Mouse (Mus musculus): ENCODE measurements around the gene 9430097D07Rik. TPM values are rescaled to one million over a fixed set of nuclear protein-coding genes. Genes with fewer than 3 reads are reported as not detected.

9430097D07Rik gene
- polyA plus RNA-seq, 1 experiment from 2014 or later = not detected

- 76% methylated on average over 6 of the region's 6 CpGs for WGBS (ENCODE audit: insufficient replicate concordance)
- H3K4me1 ChIP-seq (ENCODE audit: insufficient read depth) = peaks cover 15% of the 10 kb centered on the region; the same call in 1 of the 2 replicates
- no peaks in the 10 kb centered on the region for H3K9me3 ChIP-seq (ENCODE audit: low read length)
- TF ChIP-seq EP300 (IDR thresholded peaks at IDR 0.05; ENCODE audit: low read depth) = no peak
- TF ChIP-seq CTCF (IDR thresholded peaks at IDR 0.05; ENCODE audit: low read depth) = no peak
- ATAC-seq (no peak), DNase-seq (no peak)
- peaks cover 5% of the 10 kb centered on the region; the same call in 1 of the 2 replicates for H3K36me3 ChIP-seq (replicated peaks; ENCODE audit: insufficient read depth, low read length)
- H3K27ac ChIP-seq (ENCODE audit: low read depth) = no peak within 1 kb of the TSS
- peaks cover 10% of the 10 kb centered on the region for H3K27me3 ChIP-seq (ENCODE audit: insufficient read depth, low read length)
- peak within 1 kb of the TSS; percentile 61 for H3K4me2 ChIP-seq (ENCODE audit: low read depth, low read length)
- H3K9ac ChIP-seq (replicated peaks) = no peak within 1 kb of the TSS
- peak within 1 kb of the TSS; percentile 11; the same call in 1 of the 2 replicates for H3K4me3 ChIP-seq (ENCODE audit: low read depth, low read length)
Measured at GRCm38 (mm10) chr2:32574497-32574896, 987 bp downstream of the 9430097D07Rik start, which contains the start of gene Pip5kl1. TSS of gene Pip5kl1 (plus strand) at chr2:32574797.

GRCm38 (mm10) chr2:32572196-32572595, 3.3 kb downstream of the 9430097D07Rik start:
- no peak for TF ChIP-seq CTCF (IDR thresholded peaks at IDR 0.05; ENCODE audit: low read depth)
- TF ChIP-seq EP300 (IDR thresholded peaks at IDR 0.05; ENCODE audit: low read depth) = no peak
- no peak overlapping the region for H3K27ac ChIP-seq (ENCODE audit: low read depth)
- no peak overlapping the region for H3K4me3 ChIP-seq (ENCODE audit: low read depth, low read length)
- H3K9ac ChIP-seq (replicated peaks) = peak overlapping the region; percentile 85; the same call in 1 of the 2 replicates
- H3K4me2 ChIP-seq (ENCODE audit: low read depth, low read length) = no peak overlapping the region
- peaks cover 15% of the 10 kb centered on the region; the same call in 1 of the 2 replicates for H3K4me1 ChIP-seq (ENCODE audit: insufficient read depth)
- no peaks in the 10 kb centered on the region for H3K9me3 ChIP-seq (ENCODE audit: low read length)
- 86% methylated on average over 11 of the region's 11 CpGs for WGBS (ENCODE audit: insufficient replicate concordance)
- DNase-seq = no peak
- H3K27me3 ChIP-seq (ENCODE audit: insufficient read depth, low read length) = peaks cover 8% of the 10 kb centered on the region; the same call in 1 of the 2 replicates
- no peak for ATAC-seq
- H3K36me3 ChIP-seq (replicated peaks; ENCODE audit: insufficient read depth, low read length) = peaks cover 11% of the 10 kb centered on the region

GRCm38 (mm10) chr2:32570698-32571494, 4.6 kb downstream of the 9430097D07Rik start, which contains the start of gene Dpm2:
TSS of gene Dpm2 (plus strand) at chr2:32570858.
- DNase-seq (peak; percentile 92), ATAC-seq (peak; percentile 86)
- WGBS (ENCODE audit: insufficient replicate concordance) = 2% methylated on average over 36 of the region's 36 CpGs
- peak within 1 kb of the TSS; percentile 71 for H3K27ac ChIP-seq (ENCODE audit: low read depth)
- peak within 1 kb of the TSS; percentile 85 for H3K9ac ChIP-seq (replicated peaks)
- H3K27me3 ChIP-seq (ENCODE audit: insufficient read depth, low read length) = peaks cover 8% of the 10 kb centered on the region; the same call in 1 of the 2 replicates
- peaks cover 19% of the 10 kb centered on the region for H3K36me3 ChIP-seq (replicated peaks; ENCODE audit: insufficient read depth, low read length)
- TF ChIP-seq CTCF (IDR thresholded peaks at IDR 0.05; ENCODE audit: low read depth) (no peak), EP300 (IDR thresholded peaks at IDR 0.05; ENCODE audit: low read depth) (peak; percentile 35; the same call in 1 of the 2 replicates)
- peak within 1 kb of the TSS; percentile 86 for H3K4me3 ChIP-seq (ENCODE audit: low read depth, low read length)
- H3K4me1 ChIP-seq (ENCODE audit: insufficient read depth) = peaks cover 15% of the 10 kb centered on the region; the same call in 1 of the 2 replicates
- peak within 1 kb of the TSS; percentile 86 for H3K4me2 ChIP-seq (ENCODE audit: low read depth, low read length)
- no peaks in the 10 kb centered on the region for H3K9me3 ChIP-seq (ENCODE audit: low read length)

- WGBS (ENCODE audit: insufficient replicate concordance) = 83% methylated on average over 3 of the region's 3 CpGs
- DNase-seq (no peak), ATAC-seq (no peak)
- TF ChIP-seq CTCF (IDR thresholded peaks at IDR 0.05; ENCODE audit: low read depth) (no peak), EP300 (IDR thresholded peaks at IDR 0.05; ENCODE audit: low read depth) (no peak)
- Histone ChIP-seq H3K27me3 (ENCODE audit: insufficient read depth, low read length) (no peaks in the 10 kb centered on the region), H3K9me3 (ENCODE audit: low read length) (no peaks in the 10 kb centered on the region), H3K4me3 (ENCODE audit: low read depth, low read length) (no peak overlapping the region), H3K36me3 (replicated peaks; ENCODE audit: insufficient read depth, low read length) (peaks cover 24% of the 10 kb centered on the region), H3K4me2 (ENCODE audit: low read depth, low read length) (no peak overlapping the region), H3K27ac (ENCODE audit: low read depth) (no peak overlapping the region), H3K4me1 (ENCODE audit: insufficient read depth) (peaks cover 7% of the 10 kb centered on the region; the same call in 1 of the 2 replicates), H3K9ac (replicated peaks) (no peak overlapping the region)
Measured at GRCm38 (mm10) chr2:32568941-32569340, 6.5 kb downstream of the 9430097D07Rik start.

- Histone ChIP-seq H3K9me3 (ENCODE audit: low read length) (no peaks in the 10 kb centered on the region), H3K4me3 (ENCODE audit: low read depth, low read length) (no peak overlapping the region), H3K9ac (replicated peaks) (no peak overlapping the region), H3K27me3 (ENCODE audit: insufficient read depth, low read length) (no peaks in the 10 kb centered on the region), H3K36me3 (replicated peaks; ENCODE audit: insufficient read depth, low read length) (peaks cover 28% of the 10 kb centered on the region), H3K27ac (ENCODE audit: low read depth) (no peak overlapping the region), H3K4me1 (ENCODE audit: insufficient read depth) (peaks cover 7% of the 10 kb centered on the region; the same call in 1 of the 2 replicates), H3K4me2 (ENCODE audit: low read depth, low read length) (no peak overlapping the region)
- TF ChIP-seq EP300 (IDR thresholded peaks at IDR 0.05; ENCODE audit: low read depth) = no peak
- ATAC-seq (no peak), DNase-seq (no peak)
- 55% methylated on average over 5 of the region's 5 CpGs for WGBS (ENCODE audit: insufficient replicate concordance)
Measured at GRCm38 (mm10) chr2:32568149-32568548, 7.3 kb downstream of the 9430097D07Rik start.

GRCm38 (mm10) chr2:32566536-32567063, 8.9 kb downstream of the 9430097D07Rik start:
- ATAC-seq = no peak
- Histone ChIP-seq H3K4me1 (ENCODE audit: insufficient read depth) (peaks cover 4% of the 10 kb centered on the region; the same call in 1 of the 2 replicates), H3K27me3 (ENCODE audit: insufficient read depth, low read length) (no peaks in the 10 kb centered on the region), H3K36me3 (replicated peaks; ENCODE audit: insufficient read depth, low read length) (peaks cover 25% of the 10 kb centered on the region; the same call in 1 of the 2 replicates), H3K9me3 (ENCODE audit: low read length) (no peaks in the 10 kb centered on the region), H3K27ac (ENCODE audit: low read depth) (no peak overlapping the region), H3K9ac (replicated peaks) (no peak overlapping the region), H3K4me2 (ENCODE audit: low read depth, low read length) (no peak overlapping the region), H3K4me3 (ENCODE audit: low read depth, low read length) (no peak overlapping the region)
- WGBS (ENCODE audit: insufficient replicate concordance) = 31% methylated on average over 4 of the region's 4 CpGs
- TF ChIP-seq CTCF (IDR thresholded peaks at IDR 0.05; ENCODE audit: low read depth) = peak; percentile 91
- no peak for TF ChIP-seq EP300 (IDR thresholded peaks at IDR 0.05; ENCODE audit: low read depth)
- peak; percentile 70 for DNase-seq

Measured in liver, postnatal 0 days (tissue).